Mouse (Mus musculus): ENCODE results near the gene Eif3i. TPM values are rescaled to one million over a fixed set of nuclear protein-coding genes. Genes with fewer than 3 reads are reported as not detected.

The Eif3i gene
- polyA plus RNA-seq, 1 experiment from 2014 or later = 156 TPM

- Histone ChIP-seq H3K4me1 (replicated peaks) (peaks cover 50% of the 10 kb centered on the region), H3K9ac (peak within 1 kb of the TSS; percentile 84), H3K36me3 (replicated peaks) (peaks cover 7% of the 10 kb centered on the region; the same call in 1 of the 2 replicates), H3K4me3 (replicated peaks) (peak within 1 kb of the TSS; percentile 79), H3K4me2 (peak within 1 kb of the TSS; percentile 95), H3K27ac (replicated peaks) (peak within 1 kb of the TSS; percentile 83), H3K27me3 (no peaks in the 10 kb centered on the region), H3K9me3 (replicated peaks) (no peaks in the 10 kb centered on the region)
- peak; percentile 85 for ATAC-seq (ENCODE audit: insufficient read depth)
- 4% methylated on average over 44 of the region's 44 CpGs for WGBS (ENCODE audit: insufficient replicate concordance)
Measured at GRCm38 (mm10) chr4:129618786-129619691, 18.6 kb upstream of the Eif3i start, which contains the start of gene Iqcc. TSS of gene Iqcc (minus strand) at chr4:129619099.

GRCm38 (mm10) chr4:129618031-129618430 is 17.6 kb upstream of the Eif3i start:
- H3K4me3 ChIP-seq (replicated peaks) = peak overlapping the region; percentile 79
- H3K9me3 ChIP-seq (replicated peaks) = no peaks in the 10 kb centered on the region
- H3K4me1 ChIP-seq (replicated peaks) = peaks cover 40% of the 10 kb centered on the region
- no peak for ATAC-seq (ENCODE audit: insufficient read depth)
- peak overlapping the region; percentile 95 for H3K4me2 ChIP-seq
- 85% methylated on average over 5 of the region's 5 CpGs for WGBS (ENCODE audit: insufficient replicate concordance)
- H3K27me3 ChIP-seq = no peaks in the 10 kb centered on the region
- H3K27ac ChIP-seq (replicated peaks) = no peak overlapping the region; the same call in 1 of the 2 replicates
- H3K36me3 ChIP-seq (replicated peaks) = peaks cover 7% of the 10 kb centered on the region; the same call in 1 of the 2 replicates
- peak overlapping the region; percentile 84 for H3K9ac ChIP-seq

GRCm38 (mm10) chr4:129617121-129617641 is 16.7 kb upstream of the Eif3i start:
- WGBS (ENCODE audit: insufficient replicate concordance) = 83% methylated on average over 7 of the region's 7 CpGs
- Histone ChIP-seq H3K4me2 (no peak overlapping the region), H3K9ac (no peak overlapping the region), H3K36me3 (replicated peaks) (peaks cover 7% of the 10 kb centered on the region; the same call in 1 of the 2 replicates), H3K4me1 (replicated peaks) (peaks cover 32% of the 10 kb centered on the region), H3K27ac (replicated peaks) (no peak overlapping the region), H3K27me3 (no peaks in the 10 kb centered on the region), H3K4me3 (replicated peaks) (no peak overlapping the region), H3K9me3 (replicated peaks) (no peaks in the 10 kb centered on the region)
- ATAC-seq (ENCODE audit: insufficient read depth) = no peak

- Histone ChIP-seq H3K27me3 (no peaks in the 10 kb centered on the region), H3K9ac (no peak overlapping the region), H3K4me2 (no peak overlapping the region), H3K4me3 (replicated peaks) (no peak overlapping the region), H3K36me3 (replicated peaks) (peaks cover 7% of the 10 kb centered on the region; the same call in 1 of the 2 replicates), H3K27ac (replicated peaks) (no peak overlapping the region), H3K9me3 (replicated peaks) (no peaks in the 10 kb centered on the region), H3K4me1 (replicated peaks) (peaks cover 27% of the 10 kb centered on the region)
- WGBS (ENCODE audit: insufficient replicate concordance) = 80% methylated on average over 3 of the region's 3 CpGs
- no peak for ATAC-seq (ENCODE audit: insufficient read depth)
Measured at GRCm38 (mm10) chr4:129616631-129617030, 16.2 kb upstream of the Eif3i start.

GRCm38 (mm10) chr4:129615801-129616290 is 15.4 kb upstream of the Eif3i start:
- Histone ChIP-seq H3K27me3 (no peaks in the 10 kb centered on the region), H3K36me3 (replicated peaks) (peaks cover 7% of the 10 kb centered on the region; the same call in 1 of the 2 replicates), H3K27ac (replicated peaks) (no peak overlapping the region), H3K9me3 (replicated peaks) (no peaks in the 10 kb centered on the region), H3K4me3 (replicated peaks) (no peak overlapping the region), H3K4me1 (replicated peaks) (peaks cover 23% of the 10 kb centered on the region), H3K4me2 (no peak overlapping the region), H3K9ac (no peak overlapping the region)
- 81% methylated on average over 9 of the region's 9 CpGs for WGBS (ENCODE audit: insufficient replicate concordance)
- ATAC-seq (ENCODE audit: insufficient read depth) = no peak

GRCm38 (mm10) chr4:129614093-129614492 is 13.6 kb upstream of the Eif3i start, which contains the start of gene Dcdc2b:
TSS of gene Dcdc2b (minus strand) at chr4:129614257.
- no peak for ATAC-seq (ENCODE audit: insufficient read depth)
- peaks cover 16% of the 10 kb centered on the region for H3K4me1 ChIP-seq (replicated peaks)
- WGBS (ENCODE audit: insufficient replicate concordance) = 81% methylated on average over 6 of the region's 6 CpGs

GRCm38 (mm10) chr4:129610472-129610871 is 10.0 kb upstream of the Eif3i start:
- no peaks in the 10 kb centered on the region for H3K27me3 ChIP-seq
- H3K4me1 ChIP-seq (replicated peaks) = peaks cover 15% of the 10 kb centered on the region
- no peak overlapping the region for H3K4me3 ChIP-seq (replicated peaks)
- WGBS (ENCODE audit: insufficient replicate concordance) = 63% methylated on average over 4 of the region's 4 CpGs
- H3K9me3 ChIP-seq (replicated peaks) = no peaks in the 10 kb centered on the region
- H3K36me3 ChIP-seq (replicated peaks) = peaks cover 44% of the 10 kb centered on the region
- H3K4me2 ChIP-seq = no peak overlapping the region
- ATAC-seq (ENCODE audit: insufficient read depth) = no peak
- no peak overlapping the region for H3K9ac ChIP-seq
- H3K27ac ChIP-seq (replicated peaks) = no peak overlapping the region

More at GRCm38 (mm10) chr4:129614093-129614492, 13.6 kb upstream of the Eif3i start, which contains the start of gene Dcdc2b:
- Histone ChIP-seq H3K27me3 (no peaks in the 10 kb centered on the region), H3K36me3 (replicated peaks) (peaks cover 18% of the 10 kb centered on the region), H3K27ac (replicated peaks) (no peak within 1 kb of the TSS), H3K9ac (no peak within 1 kb of the TSS), H3K4me3 (replicated peaks) (no peak within 1 kb of the TSS), H3K4me2 (no peak within 1 kb of the TSS), H3K9me3 (replicated peaks) (no peaks in the 10 kb centered on the region)

GRCm38 (mm10) chr4:129610026-129610425 is 9.6 kb upstream of the Eif3i start:
- no peaks in the 10 kb centered on the region for H3K27me3 ChIP-seq
- no peaks in the 10 kb centered on the region for H3K9me3 ChIP-seq (replicated peaks)
- H3K4me2 ChIP-seq = no peak overlapping the region
- H3K36me3 ChIP-seq (replicated peaks) = peaks cover 47% of the 10 kb centered on the region
- no peak overlapping the region for H3K9ac ChIP-seq
- peaks cover 15% of the 10 kb centered on the region for H3K4me1 ChIP-seq (replicated peaks)
- WGBS (ENCODE audit: insufficient replicate concordance) = 89% methylated on average over 4 of the region's 4 CpGs
- no peak overlapping the region for H3K27ac ChIP-seq (replicated peaks)
- ATAC-seq (ENCODE audit: insufficient read depth) = no peak
- H3K4me3 ChIP-seq (replicated peaks) = no peak overlapping the region

- peaks cover 55% of the 10 kb centered on the region for H3K36me3 ChIP-seq (replicated peaks)
- H3K27me3 ChIP-seq = no peaks in the 10 kb centered on the region
- H3K27ac ChIP-seq (replicated peaks) = no peak overlapping the region
- no peak overlapping the region for H3K9ac ChIP-seq
- ATAC-seq (ENCODE audit: insufficient read depth) = no peak
- H3K4me1 ChIP-seq (replicated peaks) = peaks cover 15% of the 10 kb centered on the region
- H3K9me3 ChIP-seq (replicated peaks) = no peaks in the 10 kb centered on the region
- H3K4me2 ChIP-seq = no peak overlapping the region
- WGBS (ENCODE audit: insufficient replicate concordance) = 64% methylated on average over 12 of the region's 12 CpGs
- H3K4me3 ChIP-seq (replicated peaks) = no peak overlapping the region
Measured at GRCm38 (mm10) chr4:129609139-129609631, 8.7 kb upstream of the Eif3i start.

GRCm38 (mm10) chr4:129608426-129609025 is 8.1 kb upstream of the Eif3i start:
- peaks cover 62% of the 10 kb centered on the region for H3K36me3 ChIP-seq (replicated peaks)
- WGBS (ENCODE audit: insufficient replicate concordance) = 36% methylated on average over 7 of the region's 7 CpGs

More at GRCm38 (mm10) chr4:129608426-129609025, 8.1 kb upstream of the Eif3i start:
- Histone ChIP-seq H3K4me1 (replicated peaks) (peaks cover 20% of the 10 kb centered on the region), H3K9me3 (replicated peaks) (no peaks in the 10 kb centered on the region), H3K9ac (0 out of 2 replicates have a peak overlapping the region, but pooled peaks have one; percentile 6), H3K27me3 (no peaks in the 10 kb centered on the region), H3K27ac (replicated peaks) (peak overlapping the region; percentile 77), H3K4me3 (replicated peaks) (no peak overlapping the region), H3K4me2 (peak overlapping the region; percentile 10; the same call in 1 of the 2 replicates)
- ATAC-seq (ENCODE audit: insufficient read depth) = peak; percentile 90
